Mouse (Mus musculus) heart, embryonic 14.5 days (tissue): Measurements from ENCODE around the gene Rin3. TPM values are rescaled to one million over a fixed set of nuclear protein-coding genes. Genes with fewer than 3 reads are reported as not detected.

Source experiments
- ATAC-seq: fragments of 200-750 bp; cut with Nextera tagmentation; 2 replicates; pipeline ENCODE4 v1.8.0; 2017; ENCODE audit warnings: low read depth, moderate TSS enrichment; ENCODE audit not compliant: insufficient number of reproducible peaks, insufficient read depth, low FRiP score
- H3K27ac ChIP-seq, 2 experiments: fragments of 200-500 bp in 1 of 2; fragments of 300-500 bp in 1 of 2; sonication (generic) in 1 of 2; replicated peaks in 1 of 2; 2 replicates each; pipeline ENCODE4 v1.5.1; 2012 to 2014; ENCODE audit warnings: low read depth in 2 of 2, low read length in 2 of 2, control low read depth in 1 of 2, mild to moderate bottlenecking in 1 of 2, mixed read lengths in 1 of 2; ENCODE audit not compliant: control insufficient read depth in 1 of 2, insufficient read depth in 1 of 2
- H3K27me3 ChIP-seq: fragments of 300-500 bp; sonication (generic); 2 replicates; pipeline ENCODE4 v1.6.1; 2014; ENCODE audit warnings: mild to moderate bottlenecking, low read length, control low read depth; ENCODE audit not compliant: control insufficient read depth, insufficient read depth
- H3K36me3 ChIP-seq: fragments of 300-500 bp; sonication (generic); 2 replicates; pipeline ENCODE4 v1.6.1; 2014; ENCODE audit warnings: mild to moderate bottlenecking, control low read depth, low read length, mixed read lengths; ENCODE audit not compliant: control insufficient read depth, insufficient read depth
- H3K4me1 ChIP-seq, 2 experiments: fragments of 200-500 bp in 1 of 2; fragments of 300-500 bp in 1 of 2; sonication (generic) in 1 of 2; 2 replicates each; pipeline ENCODE4 v1.6.1; 2012 to 2014; ENCODE audit warnings: low read length in 2 of 2, control low read depth in 1 of 2, mixed read lengths in 1 of 2; ENCODE audit not compliant: control insufficient read depth in 2 of 2, insufficient read depth in 2 of 2
- H3K4me2 ChIP-seq: fragments of 300-500 bp; sonication (generic); 2 replicates; pipeline ENCODE4 v1.6.1; 2014; ENCODE audit warnings: mild to moderate bottlenecking, low read length
- H3K4me3 ChIP-seq, 2 experiments: fragments of 200-500 bp in 1 of 2; fragments of 300-500 bp in 1 of 2; sonication (generic) in 1 of 2; 2 replicates each; pipeline ENCODE4 v1.5.1; 2012 to 2014; ENCODE audit warnings: low read length in 2 of 2, mild to moderate bottlenecking in 2 of 2, control low read depth in 1 of 2, low read depth in 1 of 2, moderate library complexity in 1 of 2; ENCODE audit not compliant: control insufficient read depth in 1 of 2, insufficient read depth in 1 of 2
- H3K9ac ChIP-seq: fragments of 300-500 bp; sonication (generic); 2 replicates; pipeline ENCODE4 v1.6.1; 2014; ENCODE audit warnings: mild to moderate bottlenecking, low read length
- H3K9me3 ChIP-seq: fragments of 300-500 bp; sonication (generic); 2 replicates; pipeline ENCODE4 v1.6.1; 2016; ENCODE audit warnings: low read length, control low read depth; ENCODE audit not compliant: control insufficient read depth
- WGBS: fragments of 180-500 bp; shearing (Covaris S2); extraction: QIAGEN DNeasy Blood & Tissue Kit; methylation state at CpG from one replicate; pipeline ENCODE4 v1.1.7; 2014; 5-methylcytosine and 5-hydroxymethylcytosine counted together
- polyA plus RNA-seq: library from polyadenylated mRNA; unstranded; fragments of >200 nt; fragmentation: Nextera tagmentation; extraction: Ambion mirVana; gene quantifications from 2 replicates; pipeline ENCODE4 v1.2.1, GENCODE M21; 2014

Gene Rin3
- polyA plus RNA-seq, 1 experiment from 2014 or later: 11.8 TPM

DNA sequence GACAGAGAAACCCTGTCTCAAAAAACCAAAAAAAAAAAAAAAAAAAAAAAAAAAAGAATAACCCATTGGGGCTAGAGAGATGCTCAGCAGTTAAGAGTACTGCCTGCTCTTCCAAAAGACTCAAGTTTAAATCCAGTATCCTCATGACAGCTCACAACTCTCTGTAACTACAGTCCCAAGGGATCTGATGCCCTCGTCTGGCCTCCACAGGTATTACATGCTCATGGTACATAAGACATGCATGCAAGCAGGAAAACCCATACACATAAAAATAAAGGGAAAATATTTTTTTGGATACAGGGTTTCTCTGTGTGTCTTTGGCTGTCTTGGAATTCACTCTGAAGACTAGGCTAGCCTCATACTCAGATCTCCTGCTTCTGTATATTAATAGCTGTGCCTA lies 63.7 kb downstream of the Rin3 start:
- no peak overlapping the region for H3K9ac ChIP-seq
- H3K4me1 ChIP-seq: peaks cover 24 to 33% of the 10 kb centered on the region in 2 experiments
- no peak for ATAC-seq
- H3K36me3 ChIP-seq: peaks cover 8% of the 10 kb centered on the region; the same call in 1 of the 2 replicates
- WGBS: 17% methylated on average over 1 of the region's 1 CpGs
- no peak overlapping the region for H3K4me2 ChIP-seq
- H3K9me3 ChIP-seq: no peaks in the 10 kb centered on the region
- H3K27ac ChIP-seq: no peak overlapping the region
- no peaks in the 10 kb centered on the region for H3K27me3 ChIP-seq
- H3K4me3 ChIP-seq: no peak overlapping the region

- peaks cover 14% of the 10 kb centered on the region for H3K36me3 ChIP-seq
- H3K4me3 ChIP-seq: no peak overlapping the region
- no peak overlapping the region for H3K4me2 ChIP-seq
- no peaks in the 10 kb centered on the region for H3K27me3 ChIP-seq
- H3K9me3 ChIP-seq: no peaks in the 10 kb centered on the region
- no peak for ATAC-seq
- no peak overlapping the region for H3K27ac ChIP-seq
- 91% methylated on average over 6 of the region's 6 CpGs for WGBS
- H3K9ac ChIP-seq: no peak overlapping the region
- H3K4me1 ChIP-seq: peaks cover 7 to 13% of the 10 kb centered on the region in 2 experiments; a peak in 3 of 4 replicates
These were observed 65.6 kb downstream of the Rin3 start for GRCm38 (mm10) chr12:102348447-102348846.

DNA sequence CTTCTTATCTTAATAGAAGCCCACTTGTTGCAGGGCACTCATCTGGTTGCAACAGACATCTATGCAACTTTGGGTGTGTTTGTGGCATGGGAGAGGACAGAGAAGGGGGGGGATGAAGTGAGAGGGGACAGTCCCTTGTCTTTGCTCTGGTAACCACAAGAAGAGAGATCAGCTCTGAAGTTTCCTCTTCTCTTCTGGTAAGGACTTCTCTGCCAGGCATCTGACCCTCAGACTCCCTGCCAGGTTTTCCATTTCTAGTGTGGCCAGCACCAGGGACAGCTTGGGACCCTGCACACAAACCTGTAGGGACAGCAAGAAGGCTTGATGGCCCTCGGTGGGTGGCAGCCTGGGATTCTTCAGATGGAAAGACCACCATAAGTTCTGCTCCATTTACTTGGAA lies 68.1 kb downstream of the Rin3 start:
- H3K27me3 ChIP-seq: no peaks in the 10 kb centered on the region
- 88% methylated on average over 1 of the region's 1 CpGs for whole genome bisulfite sequencing
- peaks cover 23% of the 10 kb centered on the region for H3K36me3 ChIP-seq
- no peak overlapping the region for H3K27ac ChIP-seq
- no peak overlapping the region for H3K9ac ChIP-seq
- ATAC-seq: no peak
- no peaks in the 10 kb centered on the region for H3K9me3 ChIP-seq
- no peak overlapping the region for H3K4me3 ChIP-seq
- no peak overlapping the region for H3K4me2 ChIP-seq
- no peaks in the 10 kb centered on the region for H3K4me1 ChIP-seq

GRCm38 (mm10) chr12:102354126-102354984 lies 71.5 kb downstream of the Rin3 start:
- Histone ChIP-seq H3K4me1 (no peaks in the 10 kb centered on the region), H3K9me3 (no peaks in the 10 kb centered on the region), H3K9ac (no peak overlapping the region), H3K27ac (no peak overlapping the region), H3K27me3 (no peaks in the 10 kb centered on the region), H3K4me2 (no peak overlapping the region), H3K36me3 (peaks cover 34% of the 10 kb centered on the region), H3K4me3 (no peak overlapping the region)
- WGBS: 84% methylated on average over 10 of the region's 10 CpGs
- ATAC-seq: no peak

GRCm38 (mm10) chr12:102355784-102356183 lies 72.9 kb downstream of the Rin3 start:
- no peak for ATAC-seq
- Histone ChIP-seq H3K9ac (no peak overlapping the region), H3K36me3 (peaks cover 47% of the 10 kb centered on the region), H3K27ac (no peak overlapping the region), H3K4me2 (no peak overlapping the region), H3K9me3 (no peaks in the 10 kb centered on the region), H3K27me3 (no peaks in the 10 kb centered on the region), H3K4me1 (no peaks in the 10 kb centered on the region), H3K4me3 (no peak overlapping the region)

- Histone ChIP-seq H3K9me3 (no peaks in the 10 kb centered on the region), H3K4me3 (no peak overlapping the region), H3K9ac (no peak overlapping the region), H3K27me3 (no peaks in the 10 kb centered on the region), H3K36me3 (peaks cover 52% of the 10 kb centered on the region), H3K4me1 (peaks cover 0 to 3% of the 10 kb centered on the region in 2 experiments; a peak in 2 of 4 replicates), H3K27ac (no peak overlapping the region), H3K4me2 (no peak overlapping the region)
- no peak for ATAC-seq
- 87% methylated on average over 1 of the region's 1 CpGs for WGBS
These were observed 73.9 kb downstream of the Rin3 start for GRCm38 (mm10) chr12:102356781-102357180.

- Histone ChIP-seq H3K4me2 (no peak overlapping the region), H3K36me3 (peaks cover 56% of the 10 kb centered on the region), H3K4me1 (peaks cover 0 to 3% of the 10 kb centered on the region in 2 experiments; a peak in 2 of 4 replicates), H3K9me3 (no peaks in the 10 kb centered on the region), H3K4me3 (no peak overlapping the region), H3K27me3 (no peaks in the 10 kb centered on the region), H3K9ac (no peak overlapping the region), H3K27ac (no peak overlapping the region)
- 97% methylated on average over 4 of the region's 4 CpGs for WGBS
- no peak for ATAC-seq
These were observed 76.5 kb downstream of the Rin3 start for GRCm38 (mm10) chr12:102359390-102359789.
